Mouse (Mus musculus) limb, embryonic 11.5 days (tissue): ENCODE data around the gene Rspo3. TPM values are rescaled to one million over a fixed set of nuclear protein-coding genes. Genes with fewer than 3 reads are reported as not detected.

Experiments used
- ATAC-seq: fragments of 200-750 bp; cut with Nextera tagmentation; 2 replicates; pipeline ENCODE4 v1.8.0; 2017; ENCODE audit warnings: low read depth; ENCODE audit not compliant: insufficient number of reproducible peaks, low FRiP score, low TSS enrichment
- DNase-seq: peaks from one replicate; pipeline ENCODE4 v3.0.0-alpha.2; 2015; ENCODE audit warnings: low spot score
- H3K27ac ChIP-seq: fragments of 300-500 bp; sonication (generic); replicated peaks from 2 replicates; pipeline ENCODE4 v1.5.1; 2014; ENCODE audit warnings: low read depth, mild to moderate bottlenecking, low read length
- H3K27me3 ChIP-seq: fragments of 300-500 bp; sonication (generic); 2 replicates; pipeline ENCODE4 v1.6.1; 2014; ENCODE audit warnings: mild to moderate bottlenecking, low read length, mixed read lengths; ENCODE audit not compliant: control insufficient read depth, insufficient read depth
- H3K36me3 ChIP-seq: fragments of 300-500 bp; sonication (generic); 2 replicates; pipeline ENCODE4 v1.6.1; 2014; ENCODE audit warnings: mild to moderate bottlenecking, low read length, moderate library complexity, mixed read lengths; ENCODE audit not compliant: control insufficient read depth, insufficient read depth
- H3K4me1 ChIP-seq: fragments of 300-500 bp; sonication (generic); 2 replicates; pipeline ENCODE4 v1.6.1; 2014; ENCODE audit warnings: low read length, mixed read lengths; ENCODE audit not compliant: control insufficient read depth, insufficient read depth
- H3K4me2 ChIP-seq: fragments of 300-500 bp; sonication (generic); 2 replicates; pipeline ENCODE4 v1.6.1; 2014; ENCODE audit warnings: low read depth, mild to moderate bottlenecking, moderate library complexity; ENCODE audit not compliant: severe bottlenecking
- H3K4me3 ChIP-seq: fragments of 300-500 bp; sonication (generic); 2 replicates; pipeline ENCODE4 v1.5.1; 2014; ENCODE audit warnings: low read depth, low read length
- H3K9ac ChIP-seq: fragments of 300-500 bp; sonication (generic); 2 replicates; pipeline ENCODE4 v1.6.1; 2014; ENCODE audit warnings: mild to moderate bottlenecking, low read length
- H3K9me3 ChIP-seq: fragments of 300-500 bp; sonication (generic); 2 replicates; pipeline ENCODE4 v1.6.1; 2016; ENCODE audit warnings: low read length; ENCODE audit not compliant: control insufficient read depth
- WGBS: fragments of 180-500 bp; shearing (Covaris S2); extraction: QIAGEN DNeasy Blood & Tissue Kit; methylation state at CpG from one replicate; pipeline ENCODE4 v1.1.7; 2014; 5-methylcytosine and 5-hydroxymethylcytosine counted together
- polyA plus RNA-seq: library from polyadenylated mRNA; unstranded; fragments of >200 nt; fragmentation: Nextera tagmentation; extraction: Ambion mirVana; gene quantifications from 2 replicates; pipeline ENCODE4 v1.2.1, GENCODE M21; 2014

Rspo3 gene
- polyA plus RNA-seq, 1 experiment from 2014 or later = 25.5 TPM

DNA sequence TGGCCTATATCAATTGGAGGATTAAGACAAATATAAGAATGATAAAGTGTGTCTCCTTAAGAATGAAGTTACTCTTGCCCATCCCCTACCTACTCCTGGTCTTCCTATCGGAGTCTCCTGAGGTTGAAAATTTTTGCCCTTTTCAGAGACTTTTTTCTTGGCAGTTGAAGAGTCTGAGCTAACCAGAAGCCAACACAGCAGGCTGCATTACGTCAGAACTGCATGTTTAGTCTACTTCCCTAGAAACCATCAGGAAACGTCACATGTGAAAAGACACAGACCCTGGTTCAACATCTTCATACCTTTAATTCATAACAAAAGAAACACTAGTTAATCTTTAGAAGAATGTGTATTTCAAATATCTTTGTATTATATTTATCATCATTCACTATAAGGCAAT is 56.3 kb downstream of the Rspo3 start:
- Histone ChIP-seq H3K27ac (no peak overlapping the region), H3K4me1 (no peaks in the 10 kb centered on the region), H3K27me3 (no peaks in the 10 kb centered on the region), H3K4me2 (no peak overlapping the region), H3K9me3 (no peaks in the 10 kb centered on the region), H3K9ac (no peak overlapping the region), H3K4me3 (no peak overlapping the region), H3K36me3 (no peaks in the 10 kb centered on the region)
- ATAC-seq (no peak), DNase-seq (no peak)
- WGBS = 80% methylated on average over 3 of the region's 3 CpGs

GRCm38 (mm10) chr10:29470454-29470853 is 65.2 kb downstream of the Rspo3 start:
- H3K4me1 ChIP-seq = no peaks in the 10 kb centered on the region
- H3K9ac ChIP-seq = no peak overlapping the region
- WGBS = 86% methylated on average over 5 of the region's 5 CpGs
- no peak overlapping the region for H3K4me3 ChIP-seq
- H3K27ac ChIP-seq = no peak overlapping the region
- H3K4me2 ChIP-seq = no peak overlapping the region
- ATAC-seq (no peak), DNase-seq (no peak)
- H3K36me3 ChIP-seq = no peaks in the 10 kb centered on the region
- H3K27me3 ChIP-seq = no peaks in the 10 kb centered on the region
- H3K9me3 ChIP-seq = no peaks in the 10 kb centered on the region

DNA sequence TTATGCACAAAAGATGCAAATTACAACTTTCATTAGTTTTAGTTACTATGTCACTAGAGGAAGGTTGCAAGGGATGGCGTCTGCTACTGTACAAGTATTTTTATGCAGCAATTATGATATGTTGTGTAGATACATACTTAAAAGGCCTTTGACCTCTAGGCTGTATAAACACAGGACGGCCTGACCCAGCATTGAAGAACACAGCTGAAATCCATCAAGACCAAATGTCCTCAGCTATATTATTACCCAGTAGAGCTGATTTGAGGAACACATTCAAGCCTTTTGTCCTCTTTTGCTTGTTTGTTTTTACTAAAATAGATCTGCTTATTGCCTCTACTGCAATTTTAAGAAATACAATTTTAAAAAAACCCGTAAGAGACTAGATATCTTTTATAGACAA is 75.6 kb downstream of the Rspo3 start:
- Histone ChIP-seq H3K27ac (no peak overlapping the region), H3K4me2 (no peak overlapping the region), H3K9me3 (no peaks in the 10 kb centered on the region), H3K27me3 (no peaks in the 10 kb centered on the region), H3K36me3 (no peaks in the 10 kb centered on the region), H3K9ac (no peak overlapping the region), H3K4me1 (no peaks in the 10 kb centered on the region), H3K4me3 (no peak overlapping the region)
- DNase-seq (no peak), ATAC-seq (no peak)
- WGBS = 78% methylated on average over 3 of the region's 3 CpGs

DNA sequence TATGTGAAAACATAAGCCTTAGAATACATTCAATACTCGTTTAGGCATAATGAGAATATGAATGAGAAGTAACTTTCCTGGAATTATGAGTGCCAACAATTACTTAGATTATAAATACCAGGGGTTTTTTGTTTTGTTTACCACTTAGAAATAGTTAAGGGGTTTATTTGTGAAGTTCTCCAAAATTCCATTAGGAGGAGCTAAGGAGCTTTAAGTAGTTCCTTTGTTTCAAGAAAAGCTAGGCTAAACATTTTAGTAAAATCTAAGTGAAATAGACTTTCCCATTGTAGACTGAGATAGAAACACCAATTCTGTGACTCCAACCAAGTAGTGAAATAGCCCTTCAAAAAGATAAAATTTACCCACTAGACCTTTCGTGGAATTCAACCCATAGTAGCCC is 76.0 kb downstream of the Rspo3 start:
- no peak overlapping the region for H3K4me3 ChIP-seq
- no peak overlapping the region for H3K9ac ChIP-seq
- ATAC-seq (no peak), DNase-seq (no peak)
- no peak overlapping the region for H3K27ac ChIP-seq
- H3K4me2 ChIP-seq = no peak overlapping the region
- H3K9me3 ChIP-seq = no peaks in the 10 kb centered on the region
- no peaks in the 10 kb centered on the region for H3K27me3 ChIP-seq
- 76% methylated on average over 2 of the region's 2 CpGs for WGBS
- no peaks in the 10 kb centered on the region for H3K36me3 ChIP-seq
- no peaks in the 10 kb centered on the region for H3K4me1 ChIP-seq

DNA sequence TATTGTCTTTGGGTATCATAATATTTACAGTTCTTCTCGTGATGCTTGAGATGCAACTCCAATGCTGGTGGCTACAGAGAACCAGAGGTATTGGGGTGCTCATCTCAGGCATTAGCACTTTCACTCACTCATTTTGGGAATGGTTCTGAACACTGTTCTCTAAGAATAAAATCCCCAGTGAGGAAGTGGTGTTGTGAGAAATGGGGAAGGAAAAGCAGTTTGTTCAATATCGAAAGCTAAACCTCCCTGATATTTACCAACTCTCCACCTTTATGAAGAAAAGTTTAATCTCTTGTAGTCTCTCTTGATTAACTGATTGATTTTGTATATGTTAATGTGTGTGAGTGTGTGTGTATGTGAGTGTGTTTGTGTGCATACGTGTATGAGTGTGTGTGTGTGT is 90.6 kb downstream of the Rspo3 start:
- no peak overlapping the region for H3K4me3 ChIP-seq
- H3K9me3 ChIP-seq = no peaks in the 10 kb centered on the region
- H3K9ac ChIP-seq = no peak overlapping the region
- H3K36me3 ChIP-seq = no peaks in the 10 kb centered on the region
- DNase-seq (no peak), ATAC-seq (no peak)
- no peaks in the 10 kb centered on the region for H3K4me1 ChIP-seq
- H3K4me2 ChIP-seq = no peak overlapping the region
- 80% methylated on average over 3 of the region's 3 CpGs for WGBS
- no peak overlapping the region for H3K27ac ChIP-seq
- no peaks in the 10 kb centered on the region for H3K27me3 ChIP-seq

DNA sequence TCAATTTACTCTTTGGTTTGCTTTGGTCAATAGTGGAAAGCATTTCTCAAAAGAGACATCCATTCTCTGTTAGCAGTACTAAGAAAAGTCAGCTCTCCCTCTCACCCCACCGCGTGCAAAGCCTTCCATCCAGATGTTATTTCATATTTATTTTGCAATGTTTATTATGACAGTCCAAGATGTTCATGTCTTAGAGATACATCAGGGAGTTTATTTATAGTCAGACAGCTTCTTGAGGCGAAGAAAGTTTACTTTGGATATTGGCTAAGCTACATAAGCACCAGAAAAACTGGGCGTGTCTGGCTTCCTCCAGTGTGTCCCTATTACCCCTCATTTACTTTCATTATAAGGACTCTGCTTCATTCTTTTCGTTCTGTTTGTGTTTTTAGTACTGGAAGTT is 94.4 kb downstream of the Rspo3 start:
- H3K4me2 ChIP-seq = no peak overlapping the region
- no peaks in the 10 kb centered on the region for H3K36me3 ChIP-seq
- H3K9ac ChIP-seq = no peak overlapping the region
- H3K27me3 ChIP-seq = no peaks in the 10 kb centered on the region
- no peak overlapping the region for H3K27ac ChIP-seq
- ATAC-seq = no peak
- H3K9me3 ChIP-seq = no peaks in the 10 kb centered on the region
- H3K4me3 ChIP-seq = no peak overlapping the region
- H3K4me1 ChIP-seq = no peaks in the 10 kb centered on the region
- WGBS = 84% methylated on average over 5 of the region's 5 CpGs
- DNase-seq = no peak

GRCm38 (mm10) chr10:29432935-29433453 is 102.7 kb downstream of the Rspo3 start:
- Histone ChIP-seq H3K4me2 (no peak overlapping the region), H3K27ac (no peak overlapping the region), H3K9me3 (no peaks in the 10 kb centered on the region), H3K9ac (no peak overlapping the region), H3K4me3 (no peak overlapping the region), H3K36me3 (no peaks in the 10 kb centered on the region), H3K27me3 (no peaks in the 10 kb centered on the region), H3K4me1 (no peaks in the 10 kb centered on the region)
- ATAC-seq (no peak), DNase-seq (no peak)
- 89% methylated on average over 1 of the region's 1 CpGs for WGBS

DNA sequence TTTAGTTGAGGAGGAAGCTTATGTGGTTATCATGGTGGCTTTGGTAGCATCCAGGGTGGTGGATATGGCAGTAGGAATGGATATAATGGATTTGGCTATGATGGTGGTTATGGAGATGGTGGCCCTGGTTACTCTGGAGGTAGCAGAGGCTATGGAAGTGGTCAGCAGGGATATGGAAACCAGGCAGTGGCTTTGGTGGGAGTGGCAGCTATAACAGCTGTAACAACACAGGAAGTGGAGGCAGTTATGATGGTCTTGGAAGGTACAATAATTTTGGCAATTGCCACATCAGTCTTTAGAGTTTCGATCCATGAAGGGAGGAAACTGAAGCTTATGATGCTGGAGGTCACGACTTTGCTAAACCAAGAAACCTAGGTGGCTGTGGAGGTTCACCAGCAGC is 109.0 kb downstream of the Rspo3 start:
- ATAC-seq = no peak
- no peak for DNase-seq
- WGBS = 92% methylated on average over 2 of the region's 2 CpGs
- Histone ChIP-seq H3K4me2 (no peak overlapping the region), H3K9me3 (no peaks in the 10 kb centered on the region), H3K27me3 (no peaks in the 10 kb centered on the region), H3K27ac (no peak overlapping the region), H3K4me3 (no peak overlapping the region), H3K36me3 (no peaks in the 10 kb centered on the region), H3K4me1 (no peaks in the 10 kb centered on the region), H3K9ac (no peak overlapping the region)

GRCm38 (mm10) chr10:29424571-29424970 is 111.1 kb downstream of the Rspo3 start:
- 85% methylated on average over 2 of the region's 2 CpGs for WGBS
- no peak overlapping the region for H3K9ac ChIP-seq
- no peaks in the 10 kb centered on the region for H3K9me3 ChIP-seq
- no peak overlapping the region for H3K4me2 ChIP-seq
- no peaks in the 10 kb centered on the region for H3K4me1 ChIP-seq
- H3K27me3 ChIP-seq = no peaks in the 10 kb centered on the region
- H3K27ac ChIP-seq = no peak overlapping the region
- ATAC-seq (no peak), DNase-seq (no peak)
- H3K4me3 ChIP-seq = no peak overlapping the region
- no peaks in the 10 kb centered on the region for H3K36me3 ChIP-seq
